Mouse (Mus musculus) lung, adult 2 months (tissue): ENCODE measurements around the gene Glp2r.

ENCODE experiments used
- CTCF ChIP-seq: fragments of 200-500 bp; IDR thresholded peaks from 2 replicates; pipeline ENCODE4 v1.5.1; 2011; ENCODE audit warnings: mild to moderate bottlenecking, low read length, control low read depth; ENCODE audit not compliant: insufficient read depth
- POLR2A ChIP-seq: fragments of 200-500 bp; IDR thresholded peaks from 2 replicates; pipeline ENCODE4 v1.6.1; 2011; ENCODE audit warnings: low read depth, mild to moderate bottlenecking, control low read depth, low read length, borderline replicate concordance; ENCODE audit errors: extremely low read depth

- no peak for TF ChIP-seq CTCF
- TF ChIP-seq POLR2A = no peak
Observed at GRCm38 (mm10) chr11:67800130-67800723, 29.3 kb upstream of the Glp2r start.
